8 mouse cellular contexts compared by ENCODE assay signal in genomic region chr8:84976763-84977434, GRCm38 (mm10). TPM values are rescaled to one million over a fixed set of nuclear protein-coding genes. Genes with fewer than 3 reads are reported as not detected.
DNase-seq lines count a peak whose midpoint lies in the region; ATAC-seq and TF ChIP-seq lines count a peak whose summit lies in the region.

No protein-coding gene starts in this region.

- 0 out of 2 replicates have a peak, but pooled peaks have one; percentile 12 for TF ChIP-seq POLR2A in liver, adult 2 months (IDR thresholded peaks at IDR 0.05; ENCODE audit: extremely low read depth, insufficient read depth, low read length)

- no peak for ATAC-seq in hindbrain, embryonic 12.5 days (ENCODE audit: low FRiP score)
- no peak for ATAC-seq in midbrain, embryonic 15.5 days (replicated peaks)
- ATAC-seq in granulocyte monocyte progenitor cell, adult 5-6 weeks (replicated peaks; ENCODE audit: poor library complexity, severe bottlenecking) = no peak

- no peaks in the 10 kb centered on the region; the same call in 1 of the 2 replicates for H3K36me3 ChIP-seq in liver, adult 2 months (ENCODE audit: control insufficient read depth, insufficient read depth, low read length)
- H3K36me3 ChIP-seq in hindbrain, embryonic 12.5 days = peaks cover 24% of the 10 kb centered on the region
- H3K36me3 ChIP-seq in midbrain, embryonic 15.5 days (replicated peaks) = peaks cover 17% of the 10 kb centered on the region

- no peaks in the 10 kb centered on the region for H3K27me3 ChIP-seq in liver, adult 2 months (ENCODE audit: control insufficient read depth, insufficient read depth, low read length)
- H3K27me3 ChIP-seq in hindbrain, embryonic 12.5 days = peaks cover 46% of the 10 kb centered on the region
- peaks cover 13% of the 10 kb centered on the region for H3K27me3 ChIP-seq in midbrain, embryonic 15.5 days (replicated peaks)

- H3K9me3 ChIP-seq in hindbrain, embryonic 12.5 days (replicated peaks) = no peaks in the 10 kb centered on the region
- H3K9me3 ChIP-seq in midbrain, embryonic 15.5 days = no peaks in the 10 kb centered on the region

- no peak for DNase-seq in liver, adult 2 months (ENCODE audit: extremely low read depth, low read depth, low spot score)
- DNase-seq in liver = no peak
- no peak for DNase-seq in right cerebral cortex, adult 18-20 months
- no peak for DNase-seq in testis, postnatal 10 days (ENCODE audit: low spot score)

- H3K9ac ChIP-seq in liver, adult 2 months (ENCODE audit: low read depth, low read length) = peak overlapping the region; percentile 92
- H3K9ac ChIP-seq in hindbrain, embryonic 12.5 days = peak overlapping the region; percentile 63
- H3K9ac ChIP-seq in midbrain, embryonic 15.5 days = peak overlapping the region; percentile 63

- H3K4me2 ChIP-seq in hindbrain, embryonic 12.5 days (replicated peaks) = peak overlapping the region; percentile 95
- peak overlapping the region; percentile 100 for H3K4me2 ChIP-seq in midbrain, embryonic 15.5 days

- under 1% methylated on average over 25 of the region's 25 CpGs for WGBS in liver, adult 2 months
- 3% methylated on average over 25 of the region's 25 CpGs for WGBS in hindbrain, embryonic 12.5 days
- WGBS in midbrain, embryonic 15.5 days = 3% methylated on average over 25 of the region's 25 CpGs

- peak overlapping the region; percentile 83 for H3K27ac ChIP-seq in liver, adult 2 months (replicated peaks; ENCODE audit: insufficient read depth, low read depth, low read length)
- H3K27ac ChIP-seq in brown adipose tissue, adult 24 weeks (replicated peaks; ENCODE audit: low read depth, low read length) = peak overlapping the region; percentile 92
- H3K27ac ChIP-seq in hindbrain, embryonic 12.5 days = peak overlapping the region; percentile 26; the same call in 1 of the 2 replicates
- H3K27ac ChIP-seq in midbrain, embryonic 15.5 days = no peak overlapping the region

- no peak for TF ChIP-seq CTCF in liver, adult 2 months (IDR thresholded peaks at IDR 0.05; ENCODE audit: low read depth, low read length)

- H3K4me1 ChIP-seq in liver, adult 2 months (ENCODE audit: control insufficient read depth, insufficient read depth, low read length) = peaks cover 26% of the 10 kb centered on the region
- H3K4me1 ChIP-seq in brown adipose tissue, adult 24 weeks (ENCODE audit: control insufficient read depth, insufficient read depth, insufficient read length, low read length) = peaks cover 11% of the 10 kb centered on the region
- peaks cover 64% of the 10 kb centered on the region for H3K4me1 ChIP-seq in hindbrain, embryonic 12.5 days
- peaks cover 67% of the 10 kb centered on the region for H3K4me1 ChIP-seq in midbrain, embryonic 15.5 days

- H3K4me3 ChIP-seq in liver, adult 2 months (ENCODE audit: insufficient read depth, low read depth, low read length) = peak overlapping the region; percentile 93
- H3K4me3 ChIP-seq in brown adipose tissue, adult 24 weeks (ENCODE audit: insufficient read depth, low read depth, low read length) = peak overlapping the region; percentile 83
- H3K4me3 ChIP-seq in hindbrain, embryonic 12.5 days = peak overlapping the region; percentile 48
- peak overlapping the region; percentile 55 for H3K4me3 ChIP-seq in midbrain, embryonic 15.5 days

- H3K79me2 ChIP-seq in liver, adult 2 months (ENCODE audit: control insufficient read depth, insufficient read depth, low read length) = peaks cover 10% of the 10 kb centered on the region; the same call in 1 of the 2 replicates

RNA-seq across cellular contexts. Expression of gene Junb, which starts 1.6 kb away (rescaled TPM):
- total RNA-seq in liver, adult 2 months (2014; rRNA removed) = 29.5 and 45.6 TPM in 2 replicates
- polyA plus RNA-seq in liver, adult 2 months (2012; rRNA removed) = 12.3 and 17.9 TPM in 2 replicates
- polyA plus RNA-seq in brown adipose tissue, adult 24 weeks (2012; ENCODE audit: insufficient read depth, insufficient read length, missing spikeins) = 15.4 and 47.7 TPM in 2 replicates
- 6.0 and 7.5 TPM in 2 replicates for polyA plus RNA-seq in hindbrain, embryonic 12.5 days (2016; fragmentation: Nextera tagmentation; extraction: Ambion mirVana)
- polyA plus RNA-seq in midbrain, embryonic 15.5 days (2015; fragmentation: Nextera tagmentation; extraction: Ambion mirVana) = 5.5 and 6.8 TPM in 2 replicates
- 3.3 and 14.2 TPM in 2 replicates for total RNA-seq in granulocyte monocyte progenitor cell, adult 5-6 weeks (2014; fragmentation: Nextera tagmentation)
- 39.6 and 46.0 TPM in 2 replicates for total RNA-seq in granulocyte monocyte progenitor cell, adult 5-6 weeks (2017)

RNA-seq across cellular contexts. Expression of gene Rnaseh2a, which starts 7.3 kb away (rescaled TPM):
- total RNA-seq in liver, adult 2 months (2014; rRNA removed) = 17.1 and 24.5 TPM in 2 replicates
- 25.6 and 28.3 TPM in 2 replicates for polyA plus RNA-seq in liver, adult 2 months (2012; rRNA removed)
- polyA plus RNA-seq in brown adipose tissue, adult 24 weeks (2012; ENCODE audit: insufficient read depth, insufficient read length, missing spikeins) = 26.6 and 28.5 TPM in 2 replicates
- 77.4 and 77.9 TPM in 2 replicates for polyA plus RNA-seq in hindbrain, embryonic 12.5 days (2016; fragmentation: Nextera tagmentation; extraction: Ambion mirVana)
- polyA plus RNA-seq in midbrain, embryonic 15.5 days (2015; fragmentation: Nextera tagmentation; extraction: Ambion mirVana) = 54.2 and 54.7 TPM in 2 replicates
- 116 and 172 TPM in 2 replicates for total RNA-seq in granulocyte monocyte progenitor cell, adult 5-6 weeks (2014; fragmentation: Nextera tagmentation)
- total RNA-seq in granulocyte monocyte progenitor cell, adult 5-6 weeks (2017) = 91.3 and 148 TPM in 2 replicates

RNA-seq across cellular contexts. Expression of gene Prdx2, which starts 7.5 kb away (rescaled TPM):
- total RNA-seq in liver, adult 2 months (2014; rRNA removed) = 135 and 157 TPM in 2 replicates
- polyA plus RNA-seq in liver, adult 2 months (2012; rRNA removed) = 110 and 142 TPM in 2 replicates
- polyA plus RNA-seq in brown adipose tissue, adult 24 weeks (2012; ENCODE audit: insufficient read depth, insufficient read length, missing spikeins) = 387 and 425 TPM in 2 replicates
- 1,088 and 1,187 TPM in 2 replicates for polyA plus RNA-seq in hindbrain, embryonic 12.5 days (2016; fragmentation: Nextera tagmentation; extraction: Ambion mirVana)
- 1,276 and 1,344 TPM in 2 replicates for polyA plus RNA-seq in midbrain, embryonic 15.5 days (2015; fragmentation: Nextera tagmentation; extraction: Ambion mirVana)
- total RNA-seq in granulocyte monocyte progenitor cell, adult 5-6 weeks (2014; fragmentation: Nextera tagmentation) = 210 and 303 TPM in 2 replicates
- total RNA-seq in granulocyte monocyte progenitor cell, adult 5-6 weeks (2017) = 360 and 421 TPM in 2 replicates

RNA-seq across cellular contexts. Expression of gene Gm49661, which starts 7.7 kb away (rescaled TPM):
- not detected in 2 replicates for total RNA-seq in liver, adult 2 months (2014; rRNA removed)
- polyA plus RNA-seq in liver, adult 2 months (2012; rRNA removed) = 1.0 TPM in 1 of 2 replicates, not detected in the other
- polyA plus RNA-seq in brown adipose tissue, adult 24 weeks (2012; ENCODE audit: insufficient read depth, insufficient read length, missing spikeins) = not detected in 2 replicates
- not detected in 2 replicates for polyA plus RNA-seq in hindbrain, embryonic 12.5 days (2016; fragmentation: Nextera tagmentation; extraction: Ambion mirVana)
- polyA plus RNA-seq in midbrain, embryonic 15.5 days (2015; fragmentation: Nextera tagmentation; extraction: Ambion mirVana) = not detected in 2 replicates
- not detected in 2 replicates for total RNA-seq in granulocyte monocyte progenitor cell, adult 5-6 weeks (2014; fragmentation: Nextera tagmentation)
- total RNA-seq in granulocyte monocyte progenitor cell, adult 5-6 weeks (2017) = not detected in 2 replicates

RNA-seq across cellular contexts. Expression of gene Hook2, which starts 13.5 kb away (rescaled TPM):
- 12.4 and 14.2 TPM in 2 replicates for total RNA-seq in liver, adult 2 months (2014; rRNA removed)
- polyA plus RNA-seq in liver, adult 2 months (2012; rRNA removed) = 9.6 and 12.5 TPM in 2 replicates
- 1.1 and 1.6 TPM in 2 replicates for polyA plus RNA-seq in brown adipose tissue, adult 24 weeks (2012; ENCODE audit: insufficient read depth, insufficient read length, missing spikeins)
- polyA plus RNA-seq in hindbrain, embryonic 12.5 days (2016; fragmentation: Nextera tagmentation; extraction: Ambion mirVana) = 16.3 and 18.7 TPM in 2 replicates
- polyA plus RNA-seq in midbrain, embryonic 15.5 days (2015; fragmentation: Nextera tagmentation; extraction: Ambion mirVana) = 38.9 and 41.1 TPM in 2 replicates
- total RNA-seq in granulocyte monocyte progenitor cell, adult 5-6 weeks (2014; fragmentation: Nextera tagmentation) = 5.2 and 6.1 TPM in 2 replicates
- 5.7 and 8.2 TPM in 2 replicates for total RNA-seq in granulocyte monocyte progenitor cell, adult 5-6 weeks (2017)
